9 mouse cellular contexts compared by ENCODE assay signal in the genomic region with DNA sequence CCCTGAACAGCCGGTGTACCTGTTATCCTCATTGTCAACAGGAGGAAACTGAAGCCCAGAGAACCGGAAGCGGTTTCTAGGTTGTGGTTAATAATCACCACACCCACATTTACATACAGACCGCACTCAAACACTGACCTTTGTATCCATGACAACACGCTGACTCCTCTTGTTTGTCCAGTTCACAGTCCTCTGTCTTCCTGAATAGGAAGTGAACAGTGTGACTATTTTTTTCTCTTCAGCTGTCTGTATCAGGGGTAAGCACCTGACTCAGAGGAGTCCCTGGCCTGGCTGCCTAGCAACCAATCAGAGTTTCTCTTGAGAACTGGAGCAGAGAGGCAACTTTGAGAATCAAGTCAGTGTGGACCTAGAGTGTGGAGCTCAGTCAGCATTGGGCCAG.
A peak's percentile ranks its signal among the peaks of the same experiment; 100 is the strongest.
DNase-seq lines count a peak whose midpoint lies in the region; ATAC-seq and TF ChIP-seq lines count a peak whose summit lies in the region.
"Had no signal": no experiment of that assay in that cellular context is flagged by ENCODE, and none has a peak within 500 bp of the region (broad histone marks: within the 10 kb centered on the region; RNA-seq: fewer than 3 reads in every experiment).

No protein-coding gene starts in this region.

- TF ChIP-seq CTCF in lung, adult 2 months (IDR thresholded peaks at IDR 0.05; ENCODE audit: insufficient read depth, low read length): no peak
- TF ChIP-seq CTCF in gastrocnemius, adult 2 months (IDR thresholded peaks at IDR 0.05): no peak

- no peak overlapping the region for H3K27ac ChIP-seq in liver, embryonic 12.5 days
- H3K27ac ChIP-seq in gastrocnemius, adult 2 months: no peak overlapping the region
- H3K27ac ChIP-seq: embryonic facial prominence, embryonic 12.5 days had no signal

- no peak overlapping the region for H3K4me3 ChIP-seq in lung, adult 2 months (replicated peaks; ENCODE audit: extremely low read depth, low read depth, low read length)
- no peak overlapping the region for H3K4me3 ChIP-seq in liver, embryonic 12.5 days
- no peak overlapping the region for H3K4me3 ChIP-seq in gastrocnemius, adult 2 months
- H3K4me3 ChIP-seq: embryonic facial prominence, embryonic 12.5 days had no signal

- intact Hi-C loops in gastrocnemius, adult 2 months (cut with DNase I): no loop called here

- no peaks in the 10 kb centered on the region for H3K27me3 ChIP-seq in liver, embryonic 12.5 days (replicated peaks)
- no peaks in the 10 kb centered on the region for H3K27me3 ChIP-seq in splenic B cell, adult 2 months (ENCODE audit: control insufficient read depth, insufficient read depth, low read length, poor library complexity, severe bottlenecking)
- H3K27me3 ChIP-seq: embryonic facial prominence, embryonic 12.5 days had no signal

- ATAC-seq in granulocyte monocyte progenitor cell, adult 5-6 weeks (replicated peaks; ENCODE audit: poor library complexity, severe bottlenecking): peak; percentile 37; the same call in 1 of the 2 replicates
- peak; percentile 42 for ATAC-seq in liver, embryonic 12.5 days

- no peak overlapping the region for H3K9ac ChIP-seq in liver, embryonic 12.5 days
- H3K9ac ChIP-seq: embryonic facial prominence, embryonic 12.5 days had no signal

- WGBS in lung, adult 2 months: 57% methylated on average over 5 of the region's 5 CpGs
- WGBS in liver, embryonic 12.5 days (ENCODE audit: insufficient replicate concordance): 51% methylated on average over 5 of the region's 5 CpGs

- H3K4me1 ChIP-seq in lung, adult 2 months (ENCODE audit: control insufficient read depth, insufficient read depth, low read length): no peaks in the 10 kb centered on the region
- no peaks in the 10 kb centered on the region for H3K4me1 ChIP-seq in liver, embryonic 12.5 days
- H3K4me1 ChIP-seq: embryonic facial prominence, embryonic 12.5 days had no signal

- H3K36me3 ChIP-seq in liver, embryonic 12.5 days: no peaks in the 10 kb centered on the region
- H3K36me3 ChIP-seq in splenic B cell, adult 2 months (ENCODE audit: control insufficient read depth, insufficient read depth, low read length, poor library complexity, severe bottlenecking): no peaks in the 10 kb centered on the region
- H3K36me3 ChIP-seq: embryonic facial prominence, embryonic 12.5 days had no signal

- H3K9me3 ChIP-seq in liver, embryonic 12.5 days (replicated peaks): no peaks in the 10 kb centered on the region
- H3K9me3 ChIP-seq: embryonic facial prominence, embryonic 12.5 days had no signal

- TF ChIP-seq POLR2A in lung, adult 2 months (IDR thresholded peaks at IDR 0.05; ENCODE audit: borderline replicate concordance, extremely low read depth, low read depth, low read length): no peak

- DNase-seq in lung, adult 18-20 months: peak; percentile 13 to 47
- no peak for DNase-seq in lung, adult 2 months
- DNase-seq in splenic B cell, adult 2 months (ENCODE audit: low read depth, low spot score): peak; percentile 3
- DNase-seq in right cerebral cortex, adult 18-20 months: no peak
- no peak for DNase-seq in adrenal gland, postnatal 10 days
- no peak for DNase-seq in gastrocnemius, adult 2 months

- no peak overlapping the region for H3K4me2 ChIP-seq in liver, embryonic 12.5 days
- H3K4me2 ChIP-seq: embryonic facial prominence, embryonic 12.5 days had no signal

Comparison
In these comparisons a context has a peak if more than half of its experiments do, and no peak if none do; other contexts are left out.
1. DNase-seq: peak in lung, adult 18-20 months (2 of 2) and splenic B cell, adult 2 months (single experiment); none in lung, adult 2 months (single experiment), right cerebral cortex, adult 18-20 months (single experiment), adrenal gland, postnatal 10 days (single experiment) and gastrocnemius, adult 2 months (single experiment).